Mouse (Mus musculus) G1E (cell line): ENCODE measurements at regions not wholly inside any gene's neighbourhood (a gene's known extent, or its start where the extent isn't known, plus 50 kb on each side); places are given as distances from the start of the nearest gene placed in this dataset.

Experiments used
- CTCF ChIP-seq: IDR thresholded peaks from 2 replicates; pipeline ENCODE4 v1.5.1; 2012; ENCODE audit warnings: low read depth, low read length, inconsistent platforms, mixed read lengths
- GATA2 ChIP-seq: IDR thresholded peaks from 2 replicates; pipeline ENCODE4 v1.6.1; 2012; ENCODE audit warnings: low read depth, low read length, inconsistent platforms, borderline replicate concordance
- TAL1 ChIP-seq: conservative IDR thresholded peaks from 2 replicates; pipeline ENCODE4 v1.6.1; 2012; ENCODE audit warnings: low read depth, low read length, inconsistent platforms, mixed read lengths

DNA sequence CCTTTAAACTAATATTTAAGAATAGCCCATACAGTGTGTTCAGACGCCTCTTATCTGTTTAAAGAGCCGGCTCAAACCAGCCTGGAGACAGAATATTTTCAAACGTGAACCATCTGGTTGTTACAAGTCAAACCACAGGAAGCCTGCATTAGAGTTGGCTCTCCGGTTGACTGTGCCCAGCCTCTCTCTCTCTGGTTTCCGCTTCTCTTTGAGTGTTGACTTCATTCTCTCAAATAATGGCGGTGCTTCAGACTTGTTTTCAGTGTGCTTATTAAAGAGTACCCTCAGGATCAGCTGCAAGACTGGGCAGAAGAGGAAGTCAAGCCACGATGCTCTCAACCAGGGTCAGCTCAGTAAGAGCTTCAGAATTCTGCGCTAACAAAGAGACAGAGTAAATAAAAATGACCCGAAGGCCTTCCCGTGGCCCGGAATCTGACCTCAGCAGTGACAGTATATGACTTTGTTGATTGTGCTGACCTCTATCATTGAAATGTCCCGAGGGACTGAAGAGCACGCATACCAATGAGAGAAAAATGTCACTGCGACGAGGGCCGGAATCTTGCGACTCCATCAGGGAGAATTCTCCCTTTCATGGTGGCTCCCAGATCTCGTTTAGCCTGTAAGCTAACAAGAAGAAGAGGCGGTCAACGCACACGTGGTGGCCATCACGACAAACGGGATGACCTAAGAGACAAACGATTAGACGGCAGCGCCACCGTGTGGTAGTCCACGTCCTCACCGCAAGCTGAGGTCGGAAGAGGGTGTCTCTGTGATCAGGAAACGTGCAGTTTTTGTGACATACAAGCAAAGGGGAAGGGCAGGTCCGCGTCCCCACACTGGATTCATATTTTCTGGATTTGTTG lies 55.3 kb upstream of the Cpsf6 start:
- TF ChIP-seq CTCF (peak; percentile 95), TAL1 (no peak), GATA2 (no peak)
